26 mouse cellular contexts compared by ENCODE assay signal in genomic region chr7:98996791-98997190, GRCm38 (mm10).
DNase-seq lines count a peak whose midpoint lies in the region; ATAC-seq and TF ChIP-seq lines count a peak whose summit lies in the region.
"Had no signal": no experiment of that assay in that cellular context is flagged by ENCODE, and none has a peak within 500 bp of the region (broad histone marks: within the 10 kb centered on the region; RNA-seq: fewer than 3 reads in every experiment).

No protein-coding gene starts in this region.

- TF ChIP-seq CTCF in MEL (IDR thresholded peaks at IDR 0.05 in 2 of 3, conservative IDR thresholded peaks at IDR 0.05 in 1 of 3; ENCODE audit: control insufficient read depth in 1 of 3, insufficient read depth in 1 of 3, low read depth in 2 of 3, low read length in 3 of 3, poor library complexity in 1 of 3, severe bottlenecking in 1 of 3) = no peak

- no peak for ATAC-seq in embryonic facial prominence, embryonic 12.5 days (ENCODE audit: insufficient number of reproducible peaks, insufficient read depth, low FRiP score, low TSS enrichment)
- ATAC-seq in lung, embryonic 16.5 days (ENCODE audit: low read depth) = peak; percentile 28; the same call in 1 of the 2 replicates
- no peak for ATAC-seq in embryonic facial prominence, embryonic 15.5 days (ENCODE audit: insufficient number of reproducible peaks, low FRiP score, low TSS enrichment, low read depth)
- ATAC-seq in kidney, embryonic 14.5 days (ENCODE audit: low FRiP score, low TSS enrichment) = no peak
- ATAC-seq: forebrain, embryonic 15.5 days; hindbrain, postnatal 0 days; Patski had no signal

- TF ChIP-seq EP300 in MEL (IDR thresholded peaks at IDR 0.05; ENCODE audit: low read depth in 1 of 2, low read length in 2 of 2) = no peak

- H3K4me2 ChIP-seq in embryonic facial prominence, embryonic 12.5 days (replicated peaks) = no peak overlapping the region
- no peak overlapping the region for H3K4me2 ChIP-seq in lung, embryonic 16.5 days (ENCODE audit: low read depth, low read length)
- no peak overlapping the region for H3K4me2 ChIP-seq in embryonic facial prominence, embryonic 15.5 days (replicated peaks)
- H3K4me2 ChIP-seq in kidney, embryonic 14.5 days (replicated peaks; ENCODE audit: low read depth, low read length) = no peak overlapping the region
- H3K4me2 ChIP-seq: forebrain, embryonic 12.5 days; forebrain, embryonic 15.5 days; heart, embryonic 13.5 days; hindbrain, embryonic 14.5 days had no signal

- H3K9me3 ChIP-seq in embryonic facial prominence, embryonic 12.5 days = no peaks in the 10 kb centered on the region
- H3K9me3 ChIP-seq in embryonic facial prominence, embryonic 10.5 days = no peaks in the 10 kb centered on the region
- no peaks in the 10 kb centered on the region for H3K9me3 ChIP-seq in lung, embryonic 16.5 days (ENCODE audit: control insufficient read depth, low read length)
- H3K9me3 ChIP-seq in MEL (replicated peaks; ENCODE audit: insufficient read depth, low read length) = no peaks in the 10 kb centered on the region
- H3K9me3 ChIP-seq in embryonic facial prominence, embryonic 15.5 days (replicated peaks) = no peaks in the 10 kb centered on the region
- H3K9me3 ChIP-seq in kidney, embryonic 14.5 days (ENCODE audit: control insufficient read depth, low read length) = no peaks in the 10 kb centered on the region
- H3K9me3 ChIP-seq: forebrain, embryonic 12.5 days; forebrain, embryonic 15.5 days; heart, embryonic 10.5 days; heart, embryonic 13.5 days had no signal

- no peaks in the 10 kb centered on the region for H3K79me2 ChIP-seq in MEL (ENCODE audit: control insufficient read depth, insufficient read depth, low read length, poor library complexity)

- no peaks in the 10 kb centered on the region for H3K27me3 ChIP-seq in embryonic facial prominence, embryonic 12.5 days
- no peaks in the 10 kb centered on the region for H3K27me3 ChIP-seq in embryonic facial prominence, embryonic 10.5 days (replicated peaks; ENCODE audit: low read depth, poor library complexity, severe bottlenecking)
- H3K27me3 ChIP-seq in lung, embryonic 16.5 days (ENCODE audit: control insufficient read depth, insufficient read depth, low read depth, low read length) = no peaks in the 10 kb centered on the region
- H3K27me3 ChIP-seq in MEL (ENCODE audit: control insufficient read depth in 1 of 2, insufficient read depth in 2 of 2, low read length in 2 of 2) = no peaks in the 10 kb centered on the region
- no peaks in the 10 kb centered on the region for H3K27me3 ChIP-seq in embryonic facial prominence, embryonic 15.5 days
- no peaks in the 10 kb centered on the region for H3K27me3 ChIP-seq in kidney, embryonic 14.5 days (ENCODE audit: control insufficient read depth, insufficient read depth, low read length)
- H3K27me3 ChIP-seq: forebrain, embryonic 12.5 days; forebrain, embryonic 15.5 days; heart, embryonic 13.5 days; Patski had no signal

- WGBS in embryonic facial prominence, embryonic 12.5 days = 95% methylated on average over 6 of the region's 6 CpGs
- WGBS in embryonic facial prominence, embryonic 10.5 days = 94% methylated on average over 6 of the region's 6 CpGs
- WGBS in lung, embryonic 16.5 days = 65% methylated on average over 6 of the region's 6 CpGs
- WGBS in embryonic facial prominence, embryonic 15.5 days = 88% methylated on average over 6 of the region's 6 CpGs
- WGBS in kidney, embryonic 14.5 days = 93% methylated on average over 6 of the region's 6 CpGs

- no peaks in the 10 kb centered on the region for H3K36me3 ChIP-seq in embryonic facial prominence, embryonic 12.5 days
- H3K36me3 ChIP-seq in embryonic facial prominence, embryonic 10.5 days (replicated peaks) = no peaks in the 10 kb centered on the region
- no peaks in the 10 kb centered on the region for H3K36me3 ChIP-seq in lung, embryonic 16.5 days (ENCODE audit: control insufficient read depth, insufficient read depth, low read length)
- peaks cover 1 to 36% of the 10 kb centered on the region in 2 experiments; a peak in 2 of 4 replicates for H3K36me3 ChIP-seq in MEL (ENCODE audit: control insufficient read depth in 1 of 2, insufficient read depth in 2 of 2, low read length in 2 of 2)
- no peaks in the 10 kb centered on the region for H3K36me3 ChIP-seq in embryonic facial prominence, embryonic 15.5 days
- no peaks in the 10 kb centered on the region for H3K36me3 ChIP-seq in kidney, embryonic 14.5 days (ENCODE audit: control insufficient read depth, insufficient read depth, low read length)
- H3K36me3 ChIP-seq: forebrain, embryonic 12.5 days; forebrain, embryonic 15.5 days had no signal

- H3K27ac ChIP-seq in embryonic facial prominence, embryonic 12.5 days = 0 out of 2 replicates have a peak overlapping the region, but pooled peaks have one; percentile 30
- H3K27ac ChIP-seq in embryonic facial prominence, embryonic 10.5 days (replicated peaks) = no peak overlapping the region
- H3K27ac ChIP-seq in lung, embryonic 16.5 days (ENCODE audit: low read length) = no peak overlapping the region
- 0 out of 2 replicates have a peak overlapping the region, but pooled peaks have one; percentile 46 for H3K27ac ChIP-seq in MEL (ENCODE audit: control insufficient read depth, low read depth, low read length)
- peak overlapping the region; percentile 51; the same call in 1 of the 2 replicates for H3K27ac ChIP-seq in embryonic facial prominence, embryonic 15.5 days (replicated peaks)
- no peak overlapping the region for H3K27ac ChIP-seq in kidney, embryonic 14.5 days (ENCODE audit: low read depth, low read length)
- H3K27ac ChIP-seq: forebrain, embryonic 12.5 days; forebrain, embryonic 15.5 days; heart, adult 2 months; heart, embryonic 10.5 days; heart, embryonic 13.5 days; hindbrain, embryonic 14.5 days; hindbrain, postnatal 0 days had no signal

- no peak overlapping the region for H3K9ac ChIP-seq in embryonic facial prominence, embryonic 12.5 days
- no peak overlapping the region for H3K9ac ChIP-seq in lung, embryonic 16.5 days (ENCODE audit: low read length)
- no peak overlapping the region for H3K9ac ChIP-seq in MEL (ENCODE audit: control insufficient read depth, low read depth, low read length, poor library complexity, severe bottlenecking)
- no peak overlapping the region for H3K9ac ChIP-seq in embryonic facial prominence, embryonic 15.5 days
- H3K9ac ChIP-seq in kidney, embryonic 14.5 days (ENCODE audit: low read depth, low read length) = no peak overlapping the region
- H3K9ac ChIP-seq: forebrain, embryonic 12.5 days; forebrain, embryonic 15.5 days; heart, embryonic 13.5 days; hindbrain, embryonic 14.5 days had no signal

- DNase-seq in embryonic facial prominence, embryonic 10.5 days (ENCODE audit: low spot score) = no peak
- DNase-seq in lung, postnatal 25 days (ENCODE audit: low spot score) = no peak
- no peak for DNase-seq in MEL (ENCODE audit: low read depth, low spot score)
- DNase-seq in spleen, postnatal 14 days (ENCODE audit: low spot score in 2 of 2) = no peak
- DNase-seq: adrenal gland, postnatal 10 days; adrenal gland, postnatal 36 days; cerebellum, adult 18-20 months; cerebellum, adult 9-10 months; cerebellum, postnatal 14 days; gastrocnemius, postnatal 10 days; gastrocnemius, postnatal 36 days; heart, adult 2 months; heart, postnatal 14 days; heart, postnatal 4 days had no signal

- TF ChIP-seq POLR2A in MEL (IDR thresholded peaks at IDR 0.05; ENCODE audit: control insufficient read depth in 1 of 2, insufficient read depth in 1 of 2, low read depth in 1 of 2, low read length in 2 of 2, poor library complexity in 1 of 2) = no peak

- H3K4me1 ChIP-seq in embryonic facial prominence, embryonic 12.5 days = peaks cover 18% of the 10 kb centered on the region
- peaks cover 12% of the 10 kb centered on the region for H3K4me1 ChIP-seq in embryonic facial prominence, embryonic 10.5 days
- H3K4me1 ChIP-seq in lung, embryonic 16.5 days (replicated peaks; ENCODE audit: control insufficient read depth, insufficient read depth, low read length) = peaks cover 14% of the 10 kb centered on the region
- H3K4me1 ChIP-seq in MEL (ENCODE audit: control insufficient read depth in 1 of 2, insufficient read depth in 2 of 2, low read length in 2 of 2) = peaks cover 16 to 31% of the 10 kb centered on the region in 2 experiments
- peaks cover 27% of the 10 kb centered on the region for H3K4me1 ChIP-seq in embryonic facial prominence, embryonic 15.5 days
- 0 out of 2 replicates have a peak, but pooled peaks cover 3% of the 10 kb centered on the region for H3K4me1 ChIP-seq in kidney, embryonic 14.5 days (ENCODE audit: control insufficient read depth, insufficient read depth, low read length)
- H3K4me1 ChIP-seq: forebrain, embryonic 12.5 days; forebrain, embryonic 15.5 days had no signal

- no peak for TF ChIP-seq RAD21 in MEL (IDR thresholded peaks at IDR 0.05; ENCODE audit: low read depth, low read length)

- H3K4me3 ChIP-seq in embryonic facial prominence, embryonic 12.5 days = no peak overlapping the region
- no peak overlapping the region for H3K4me3 ChIP-seq in embryonic facial prominence, embryonic 10.5 days
- H3K4me3 ChIP-seq in lung, embryonic 16.5 days (ENCODE audit: low read length) = no peak overlapping the region
- H3K4me3 ChIP-seq in MEL (ENCODE audit: control insufficient read depth in 1 of 2, insufficient read depth in 1 of 2, low read depth in 2 of 2, low read length in 2 of 2) = no peak overlapping the region
- no peak overlapping the region for H3K4me3 ChIP-seq in embryonic facial prominence, embryonic 15.5 days (replicated peaks)
- no peak overlapping the region for H3K4me3 ChIP-seq in kidney, embryonic 14.5 days (ENCODE audit: low read length)
- H3K4me3 ChIP-seq: erythroblast, embryonic 14.5 days; forebrain, embryonic 12.5 days; forebrain, embryonic 15.5 days; heart, adult 2 months; heart, embryonic 10.5 days; heart, embryonic 13.5 days had no signal

TF ChIP-seq in MEL, 35 proteins besides CTCF, POLR2A, EP300 and RAD21 (continues in another document):
- TF ChIP-seq ZC3H11A (IDR thresholded peaks at IDR 0.05; ENCODE audit: low read depth, low read length) = no peak
- no peak for TF ChIP-seq MAX (IDR thresholded peaks at IDR 0.05; ENCODE audit: low read length)
- no peak for TF ChIP-seq CHD2 (IDR thresholded peaks at IDR 0.05; ENCODE audit: low read length)
- no peak for TF ChIP-seq ETS1 (IDR thresholded peaks at IDR 0.05; ENCODE audit: low read depth, low read length)
- TF ChIP-seq ZNF384 (IDR thresholded peaks at IDR 0.05; ENCODE audit: low read depth, low read length) = no peak
- TF ChIP-seq USF2 (IDR thresholded peaks at IDR 0.05; ENCODE audit: borderline replicate concordance in 1 of 2, insufficient read depth in 1 of 2, low read depth in 1 of 2, low read length in 2 of 2) = no peak
- no peak for TF ChIP-seq TAL1 (IDR thresholded peaks at IDR 0.05; ENCODE audit: low read length)
- no peak for TF ChIP-seq MAZ (IDR thresholded peaks at IDR 0.05; ENCODE audit: low read depth, low read length)
- no peak for TF ChIP-seq BHLHE40 (IDR thresholded peaks at IDR 0.05; ENCODE audit: borderline replicate concordance, low read depth, low read length)
- no peak for TF ChIP-seq RCOR1 (IDR thresholded peaks at IDR 0.05; ENCODE audit: low read depth, low read length)
- TF ChIP-seq MAFK (IDR thresholded peaks at IDR 0.05; ENCODE audit: borderline replicate concordance, low read depth, low read length) = no peak
- no peak for TF ChIP-seq GATA1 (IDR thresholded peaks at IDR 0.05; ENCODE audit: low read depth, low read length)
- no peak for TF ChIP-seq MXI1 (IDR thresholded peaks at IDR 0.05; ENCODE audit: low read depth, low read length)

Comparison
In these comparisons a context has a peak if more than half of its experiments do, and no peak if none do; other contexts are left out.
1. H3K27ac ChIP-seq: peak in embryonic facial prominence, embryonic 12.5 days (single experiment), MEL (single experiment) and embryonic facial prominence, embryonic 15.5 days (single experiment); none in embryonic facial prominence, embryonic 10.5 days (single experiment), lung, embryonic 16.5 days (single experiment) and kidney, embryonic 14.5 days (single experiment).